Mouse (Mus musculus) heart, adult 18-20 months (tissue): ENCODE data around the gene Phf12. TPM values are rescaled to one million over a fixed set of nuclear protein-coding genes. Genes with fewer than 3 reads are reported as not detected.

Source experiments
- DNase-seq, 2 experiments: peaks; one replicate each; pipeline ENCODE4 v3.0.0; 2021 to 2022; ENCODE audit warnings: mixed read lengths in 1 of 2
- total RNA-seq, 2 experiments: library from RNA; stranded (reverse); gene quantifications; 2 replicates each; pipeline ENCODE4 v1.2.3; 2021

The Phf12 gene
- total RNA-seq, 2 experiments from 2014 or later: 21.7 to 21.9 TPM

DNA sequence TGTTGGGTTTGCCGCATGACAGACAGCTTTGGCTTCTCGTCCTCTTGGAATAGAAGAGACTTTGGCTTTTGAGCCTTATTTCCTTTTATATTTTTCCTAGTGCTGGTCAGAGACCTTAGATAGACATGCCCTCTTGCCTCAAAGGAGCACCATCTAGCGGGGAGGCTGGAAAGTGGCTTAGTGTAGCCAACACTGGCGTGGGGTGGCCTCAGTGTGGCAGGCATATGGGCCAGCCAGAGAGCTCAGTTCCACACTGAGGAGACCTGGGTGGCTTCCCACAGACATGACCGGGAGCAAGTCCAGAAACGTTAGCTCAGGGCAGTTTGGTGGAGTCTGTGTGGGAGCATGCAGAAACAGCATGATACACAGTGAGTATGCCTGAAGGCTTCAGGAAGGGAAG, 11.8 kb upstream of the Phf12 start:
- no peak for DNase-seq

DNA sequence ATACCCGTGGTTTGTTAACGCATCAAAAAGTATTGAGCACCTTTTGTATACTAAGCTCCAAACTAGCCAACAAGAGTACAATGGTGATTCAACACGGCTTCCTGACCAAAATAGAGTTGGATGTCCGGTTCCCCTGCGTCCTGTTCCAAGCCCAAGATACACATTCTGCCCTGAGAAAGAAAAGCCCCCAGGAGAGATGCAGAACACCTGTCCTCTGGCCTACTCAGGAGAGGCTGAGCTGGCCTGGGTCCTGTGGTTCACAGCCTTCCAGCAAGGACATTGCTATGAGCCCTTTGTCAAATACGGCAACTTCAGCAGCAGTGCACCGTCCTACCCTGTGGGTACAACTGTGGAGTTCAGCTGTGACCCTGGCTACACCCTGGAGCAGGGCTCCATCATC, 9.0 kb upstream of the Phf12 start:
- DNase-seq: peak in 1 of 2 experiments; percentile 24

DNA sequence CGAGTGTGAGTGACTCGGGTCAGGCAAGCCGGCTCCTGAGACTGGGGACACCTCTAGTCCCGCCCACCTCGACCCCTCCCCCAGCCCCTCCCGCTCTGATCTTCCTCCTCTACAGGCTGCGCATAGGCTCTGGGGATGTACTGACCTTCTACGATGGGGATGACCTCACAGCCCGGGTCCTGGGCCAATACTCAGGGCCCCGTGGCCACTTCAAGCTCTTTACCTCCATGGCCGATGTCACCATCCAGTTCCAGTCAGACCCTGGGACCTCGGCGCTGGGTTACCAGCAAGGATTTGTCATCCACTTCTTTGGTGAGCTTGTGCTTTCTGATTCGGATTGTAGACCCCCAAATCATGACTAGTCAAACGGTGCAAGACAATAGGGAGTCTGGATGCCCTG, 8.2 kb upstream of the Phf12 start:
- DNase-seq: no peak

DNA sequence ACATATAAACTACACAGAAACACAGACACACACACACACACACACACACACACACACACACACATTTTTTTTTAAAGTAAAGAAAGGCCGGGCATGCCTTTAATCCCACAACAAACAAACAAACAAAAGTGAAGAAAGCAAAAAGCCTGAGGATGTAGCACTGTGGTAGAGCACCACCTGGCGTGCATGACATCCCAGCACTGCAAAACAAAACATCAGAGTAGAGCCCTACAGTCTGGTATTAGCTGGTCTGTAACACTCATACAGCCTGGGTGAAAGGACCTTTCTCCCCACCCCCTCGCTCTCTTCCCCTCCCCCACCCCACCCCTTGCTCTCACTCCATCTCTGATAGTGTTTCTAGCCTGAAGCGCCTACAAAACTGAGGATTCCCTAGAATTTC, 6.7 kb upstream of the Phf12 start:
- DNase-seq: no peak

DNA sequence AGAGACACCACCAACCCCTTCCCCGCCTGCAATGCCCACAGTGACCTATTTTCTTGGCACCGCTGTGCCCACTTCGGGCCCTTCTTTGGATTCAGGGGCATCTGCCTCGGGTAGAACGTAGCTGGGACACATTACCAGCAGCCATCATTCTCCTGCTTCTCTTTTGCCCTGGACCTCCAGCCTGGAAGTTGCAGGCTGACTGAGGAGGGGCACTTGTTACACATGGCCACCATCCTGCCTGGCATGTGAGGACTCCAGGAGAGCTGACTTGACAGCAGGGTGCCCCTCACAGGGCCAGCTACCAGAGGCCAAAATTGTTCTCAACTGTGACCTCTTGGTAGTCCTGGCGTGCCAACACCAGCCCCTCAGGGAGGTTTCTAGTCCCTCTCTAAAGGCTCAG, 4.4 kb upstream of the Phf12 start:
- DNase-seq: no peak

DNA sequence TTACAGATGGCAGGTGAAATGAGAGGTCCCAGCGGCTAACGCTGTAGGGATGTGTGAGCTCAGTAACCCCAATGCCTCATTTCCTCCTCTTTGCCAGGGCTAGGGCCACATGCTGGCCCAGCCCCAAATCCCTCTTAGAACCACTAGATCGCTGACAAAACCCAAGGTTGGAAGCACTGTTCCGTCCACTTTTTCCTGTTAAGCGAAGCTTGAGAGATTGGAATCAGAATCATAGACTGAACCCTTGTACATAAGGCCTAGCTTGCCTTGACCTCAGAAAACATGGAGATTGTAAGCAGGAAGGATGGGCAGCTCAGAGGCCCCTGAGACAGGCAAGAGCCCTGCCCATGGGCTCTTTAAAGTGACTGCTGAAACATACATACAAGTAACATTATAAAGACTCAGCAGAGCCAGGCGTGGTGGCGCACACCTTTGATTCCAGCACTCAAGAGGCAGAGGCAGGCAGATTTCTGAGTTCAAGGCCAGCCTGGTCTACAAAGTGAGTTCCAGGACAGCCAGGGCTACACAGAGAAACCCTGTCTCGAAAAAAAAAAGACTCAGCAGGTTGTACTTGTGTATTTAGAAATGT, 3.2 kb upstream of the Phf12 start:
- DNase-seq: no peak

DNA sequence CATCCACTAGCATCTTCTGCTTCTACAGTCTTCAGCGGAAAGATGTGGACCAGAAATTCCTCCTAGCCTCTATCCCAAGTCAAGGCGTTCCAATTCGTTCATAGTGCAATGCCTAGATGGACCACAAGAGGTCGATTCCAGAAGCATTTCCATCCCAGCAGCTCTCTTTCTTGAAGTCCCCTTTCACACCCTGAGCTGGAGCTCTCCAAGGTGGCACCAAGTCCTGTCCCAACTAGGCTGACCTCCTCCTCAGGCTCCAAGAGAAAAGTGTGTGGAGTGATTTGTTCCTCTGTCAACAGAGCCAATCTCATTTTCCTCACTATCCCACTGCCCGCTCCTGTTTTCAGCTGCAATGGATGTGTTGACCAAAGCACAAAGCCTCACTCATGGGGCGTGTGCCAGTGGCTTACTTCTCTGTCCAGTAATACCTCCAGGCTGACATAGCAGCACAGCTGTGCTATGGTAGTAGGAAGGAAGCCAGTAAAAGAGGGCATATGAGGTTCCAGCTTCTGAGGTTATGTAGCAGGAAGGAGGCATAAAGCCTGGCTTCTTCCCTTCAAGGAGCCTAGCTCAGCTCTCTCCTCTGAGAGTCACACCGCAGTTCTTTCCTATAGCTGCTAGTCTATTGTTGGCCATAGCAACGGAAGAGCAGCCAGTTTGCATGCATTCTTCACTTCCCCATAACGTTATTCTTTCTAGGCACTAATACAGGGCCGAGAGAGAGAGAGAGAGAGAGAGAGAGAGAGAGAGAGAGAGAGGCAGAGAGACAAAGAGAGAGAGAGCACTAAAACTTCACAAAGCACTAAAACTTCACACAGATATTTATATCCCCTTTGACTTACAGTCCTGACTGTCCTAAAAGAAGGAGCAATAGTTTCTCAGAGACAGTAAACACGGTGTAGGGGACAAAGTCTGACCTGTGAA, 2.0 kb upstream of the Phf12 start:
- peak; percentile 65 to 74 for DNase-seq

GRCm38 (mm10) chr11:77981609-77982440, 729 bp upstream of the Phf12 start:
- peak; percentile 96 to 99 for DNase-seq

GRCm38 (mm10) chr11:77983191-77983936, 810 bp downstream of the Phf12 start:
- peak; percentile 52 to 55 for DNase-seq

DNA sequence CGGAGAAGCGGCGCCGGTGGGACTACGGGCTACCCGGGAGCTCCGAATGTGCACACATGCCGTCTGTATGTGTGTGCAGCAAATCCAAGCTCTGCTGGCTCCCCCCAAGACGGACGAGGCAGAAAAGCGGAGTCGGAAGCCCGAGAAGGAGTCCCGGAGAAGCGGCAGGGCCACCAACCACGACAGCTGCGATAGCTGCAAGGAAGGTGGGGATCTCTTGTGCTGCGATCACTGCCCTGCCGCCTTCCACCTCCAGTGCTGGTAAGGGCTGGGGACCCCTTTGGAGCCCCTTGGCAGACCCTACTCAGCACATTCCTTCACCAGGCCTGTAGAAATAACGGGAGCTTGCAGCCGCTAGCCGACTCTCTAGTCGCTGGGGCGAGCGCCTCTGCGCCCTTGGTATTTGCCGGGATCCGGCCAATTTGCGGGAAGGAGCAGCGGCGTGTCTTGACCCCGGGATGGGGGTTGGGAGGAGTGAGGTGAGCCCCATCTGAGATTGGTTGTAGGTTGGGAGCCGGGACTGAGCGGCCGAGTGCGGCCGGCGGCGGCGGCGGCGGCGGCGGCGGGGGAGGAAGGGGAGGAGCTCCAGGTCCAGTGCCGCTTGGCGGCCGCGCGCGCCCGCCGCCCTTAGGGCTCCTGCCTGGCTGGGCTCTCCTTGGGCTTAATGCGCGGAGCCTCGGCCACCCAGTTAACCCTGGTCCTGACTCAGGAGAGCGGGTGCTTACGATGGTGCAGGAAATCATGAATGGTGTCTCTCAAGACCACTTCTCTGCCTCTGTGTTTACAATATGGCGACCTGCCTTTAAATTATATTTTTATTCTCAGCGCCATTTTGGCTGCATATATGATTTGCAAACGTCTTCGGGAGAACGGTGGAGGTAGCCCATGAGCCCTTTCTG, 1.6 kb downstream of the Phf12 start:
- DNase-seq: peak; percentile 73 to 81

DNA sequence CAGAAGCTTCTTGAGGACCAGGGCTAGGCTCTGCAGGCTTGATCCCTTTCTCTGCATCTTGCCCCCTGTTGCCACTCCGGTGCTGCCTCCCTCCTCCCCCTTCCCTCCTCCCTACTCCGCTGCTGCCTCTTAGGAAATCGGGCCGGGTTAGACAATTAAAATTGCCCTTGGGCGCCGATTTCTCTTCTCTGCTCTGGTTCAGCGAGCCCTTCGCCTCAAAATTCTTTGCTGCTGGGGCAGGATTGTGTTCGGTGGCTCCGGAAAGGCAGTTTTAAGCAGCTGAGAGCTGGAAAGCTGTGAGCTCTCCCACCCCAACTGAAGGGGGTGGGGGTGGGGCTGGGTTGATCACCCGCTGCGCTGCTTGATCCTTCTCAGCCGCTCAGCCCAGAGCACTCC, 2.3 kb downstream of the Phf12 start:
- DNase-seq: peak; percentile 51 to 73

GRCm38 (mm10) chr11:77985541-77986065, 3.0 kb downstream of the Phf12 start:
- no peak for DNase-seq

DNA sequence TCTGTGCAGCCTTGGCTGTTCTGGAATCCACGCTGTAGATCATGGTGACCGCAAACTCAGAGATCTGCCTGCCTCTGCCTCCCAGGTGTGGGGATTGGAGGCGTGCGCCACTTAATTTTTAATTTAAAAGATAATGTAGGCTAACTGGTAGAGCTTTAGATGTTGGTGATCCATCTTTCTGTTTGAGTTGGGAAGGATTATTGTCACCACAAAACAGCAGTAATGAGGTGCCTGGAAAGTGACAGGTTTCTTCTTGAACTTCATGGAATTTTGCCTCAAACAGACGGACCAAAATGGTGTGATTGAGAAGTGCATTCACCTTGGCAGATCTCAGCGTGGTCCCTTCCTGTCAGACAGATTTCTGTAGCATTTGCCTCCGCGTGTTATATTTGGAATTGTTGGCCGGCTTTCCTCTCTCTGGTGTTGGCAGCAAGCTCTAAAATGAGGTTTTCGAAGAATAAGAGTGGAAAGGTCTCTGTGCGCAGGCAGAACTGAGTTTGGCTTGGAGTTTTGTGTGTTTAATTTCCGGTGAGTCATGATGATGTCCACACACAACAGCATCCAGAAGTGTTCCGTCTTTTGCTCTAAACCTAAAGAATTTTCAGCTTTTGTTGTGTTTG, 6.6 kb downstream of the Phf12 start:
- peak; percentile 46 to 51 for DNase-seq

DNA sequence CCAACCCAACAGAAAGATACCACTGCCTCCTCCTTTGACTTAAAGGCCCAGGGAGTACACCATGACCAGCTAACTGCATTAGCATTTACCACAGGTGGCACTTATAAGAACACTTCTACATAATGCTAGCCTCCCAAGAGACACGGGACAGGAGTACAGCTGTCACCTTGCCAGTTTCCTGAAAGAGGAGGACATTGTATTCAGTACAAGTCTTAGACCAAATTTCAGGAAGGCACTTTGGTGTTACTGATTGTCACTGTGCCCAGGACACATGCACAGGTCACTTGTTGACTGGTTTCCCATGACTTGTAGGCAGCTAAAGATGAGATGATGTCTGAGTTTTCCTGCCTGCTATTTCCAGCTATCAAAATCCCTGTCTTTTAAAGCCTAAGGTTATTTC, 13.0 kb downstream of the Phf12 start:
- peak; percentile 41 to 60 for DNase-seq

GRCm38 (mm10) chr11:78006446-78006845, 23.9 kb downstream of the Phf12 start:
- peak; percentile 46 to 64 for DNase-seq

DNA sequence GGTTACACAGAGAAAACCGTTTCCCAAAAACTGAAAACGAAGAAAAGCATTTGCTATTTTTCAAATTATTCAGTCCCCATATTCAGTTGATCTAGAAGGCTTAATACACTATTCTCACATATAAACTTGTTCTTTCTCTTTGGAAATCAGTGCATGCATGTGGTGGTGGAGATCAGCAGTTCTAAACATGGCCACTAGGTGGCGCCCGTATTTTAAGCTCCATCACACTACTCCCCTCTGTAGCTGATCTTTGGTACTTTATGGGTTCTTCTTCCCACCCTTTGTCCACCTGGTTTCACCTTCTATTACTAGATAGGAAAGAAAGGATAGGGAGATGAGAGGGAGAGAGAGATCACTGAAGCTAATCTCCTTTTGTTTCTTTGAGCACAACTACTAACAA, 37.1 kb downstream of the Phf12 start:
- peak; percentile 65 to 85 for DNase-seq

GRCm38 (mm10) chr11:78023607-78024006, 41.1 kb downstream of the Phf12 start:
- peak in 1 of 2 experiments; percentile 40 for DNase-seq

DNA sequence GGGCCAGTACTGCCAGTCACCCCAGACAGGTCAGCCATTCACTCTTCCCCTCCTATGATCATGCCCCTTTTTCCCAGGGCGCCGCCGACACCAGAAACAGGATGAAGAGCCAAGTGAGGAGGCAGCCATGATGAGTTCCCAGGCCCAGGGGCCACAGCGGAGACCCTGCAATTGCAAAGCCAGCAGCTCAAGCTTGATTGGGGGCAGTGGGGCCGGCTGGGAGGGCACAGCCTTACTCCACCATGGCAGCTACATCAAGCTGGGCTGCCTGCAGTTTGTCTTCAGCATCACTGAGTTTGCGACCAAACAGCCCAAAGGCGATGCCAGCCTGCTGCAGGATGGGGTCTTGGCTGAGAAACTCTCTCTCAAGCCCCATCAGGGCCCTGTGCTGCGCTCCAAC, 46.7 kb downstream of the Phf12 start:
- DNase-seq: no peak

- DNase-seq: no peak
Observed at GRCm38 (mm10) chr11:78030600-78030999, 48.0 kb downstream of the Phf12 start.

DNA sequence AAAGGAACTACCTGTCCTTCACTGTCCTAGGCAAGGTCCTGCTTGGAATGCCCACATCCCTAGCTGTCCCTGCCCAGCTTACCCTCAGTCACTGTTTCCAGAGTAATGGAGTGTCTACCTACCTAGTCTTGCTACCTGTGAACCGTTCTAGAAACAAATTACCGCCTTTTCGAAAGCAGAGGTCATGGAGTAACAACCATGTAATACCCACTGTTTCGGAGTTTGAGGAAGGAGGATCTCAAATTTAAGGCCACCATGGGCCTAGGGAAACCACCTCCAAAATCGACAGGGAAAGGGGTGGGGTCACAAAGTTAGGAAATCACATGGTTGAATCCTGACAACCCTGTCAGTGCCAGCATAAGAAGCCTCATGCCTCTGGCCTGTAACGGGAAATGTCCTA, 48.8 kb downstream of the Phf12 start:
- no peak for DNase-seq
